Mouse (Mus musculus): Measurements from ENCODE around the gene Fgfr2. TPM values are rescaled to one million over a fixed set of nuclear protein-coding genes. Genes with fewer than 3 reads are reported as not detected.

The Fgfr2 gene
- total RNA-seq, 2 experiments from 2014 or later = not detected

- ATAC-seq (replicated peaks; ENCODE audit: poor library complexity) = no peak
Measured at GRCm38 (mm10) chr7:130838658-130839025, 2284.5 kb downstream of the Fgfr2 start.

GRCm38 (mm10) chr7:130837941-130838657 is 2285.1 kb downstream of the Fgfr2 start:
- ATAC-seq (replicated peaks; ENCODE audit: poor library complexity) = no peak

- ATAC-seq (replicated peaks; ENCODE audit: poor library complexity) = no peak
Measured at GRCm38 (mm10) chr7:130836066-130836465, 2287.1 kb downstream of the Fgfr2 start.

- no peak for ATAC-seq (replicated peaks; ENCODE audit: poor library complexity)
Measured at GRCm38 (mm10) chr7:130834958-130835861, 2287.9 kb downstream of the Fgfr2 start.

GRCm38 (mm10) chr7:130834299-130834698 is 2288.9 kb downstream of the Fgfr2 start:
- peak; percentile 99 for ATAC-seq (replicated peaks; ENCODE audit: poor library complexity)

- no peak for ATAC-seq (replicated peaks; ENCODE audit: poor library complexity)
Measured at GRCm38 (mm10) chr7:130831586-130831985, 2291.6 kb downstream of the Fgfr2 start.

GRCm38 (mm10) chr7:130828475-130828874 is 2294.7 kb downstream of the Fgfr2 start:
- peak; percentile 24; the same call in 1 of the 2 replicates for ATAC-seq (replicated peaks; ENCODE audit: poor library complexity)

GRCm38 (mm10) chr7:130827844-130828403 is 2295.2 kb downstream of the Fgfr2 start:
- ATAC-seq (replicated peaks; ENCODE audit: poor library complexity) = no peak

- peak; percentile 48 for ATAC-seq (replicated peaks; ENCODE audit: poor library complexity)
Measured at GRCm38 (mm10) chr7:130827431-130827830, 2295.7 kb downstream of the Fgfr2 start.

- peak; percentile 35 for ATAC-seq (replicated peaks; ENCODE audit: poor library complexity)
Measured at GRCm38 (mm10) chr7:130826343-130826742, 2296.8 kb downstream of the Fgfr2 start.

GRCm38 (mm10) chr7:130823992-130824391 is 2299.2 kb downstream of the Fgfr2 start:
- no peak for ATAC-seq (replicated peaks; ENCODE audit: poor library complexity)

- ATAC-seq (replicated peaks; ENCODE audit: poor library complexity) = no peak
Measured at GRCm38 (mm10) chr7:130819624-130820023, 2303.5 kb downstream of the Fgfr2 start.

GRCm38 (mm10) chr7:130818813-130819212 is 2304.3 kb downstream of the Fgfr2 start:
- ATAC-seq (replicated peaks; ENCODE audit: poor library complexity) = peak; percentile 50

GRCm38 (mm10) chr7:130816243-130816642 is 2306.9 kb downstream of the Fgfr2 start:
- peak; percentile 74 for ATAC-seq (replicated peaks; ENCODE audit: poor library complexity)

- no peak for ATAC-seq (replicated peaks; ENCODE audit: poor library complexity)
Measured at GRCm38 (mm10) chr7:130815601-130816000, 2307.5 kb downstream of the Fgfr2 start.

- peak; percentile 40 for ATAC-seq (replicated peaks; ENCODE audit: poor library complexity)
Measured at GRCm38 (mm10) chr7:130812407-130812806, 2310.7 kb downstream of the Fgfr2 start.

GRCm38 (mm10) chr7:130810238-130810637 is 2312.9 kb downstream of the Fgfr2 start:
- ATAC-seq (replicated peaks; ENCODE audit: poor library complexity) = no peak

- no peak for ATAC-seq (replicated peaks; ENCODE audit: poor library complexity)
Measured at GRCm38 (mm10) chr7:130808694-130809093, 2314.5 kb downstream of the Fgfr2 start.

- no peak for ATAC-seq (replicated peaks; ENCODE audit: poor library complexity)
Measured at GRCm38 (mm10) chr7:130807749-130808148, 2315.4 kb downstream of the Fgfr2 start.

GRCm38 (mm10) chr7:130804991-130805390 is 2318.2 kb downstream of the Fgfr2 start:
- ATAC-seq (replicated peaks; ENCODE audit: poor library complexity) = no peak

- no peak for ATAC-seq (replicated peaks; ENCODE audit: poor library complexity)
Measured at GRCm38 (mm10) chr7:130803251-130803825, 2319.8 kb downstream of the Fgfr2 start.
